Mouse (Mus musculus): ENCODE measurements at regions not wholly inside any gene's neighbourhood (a gene's known extent, or its start where the extent isn't known, plus 50 kb on each side); places are given as distances from the start of the nearest gene placed in this dataset.

- DNase-seq: no peak
Observed at GRCm38 (mm10) chrX:163812431-163812830, 51.3 kb upstream of the Rnf138rt1 start.

GRCm38 (mm10) chrX:163814806-163815205 is 53.7 kb upstream of the Rnf138rt1 start:
- DNase-seq: no peak

GRCm38 (mm10) chrX:163822298-163822697 is 61.2 kb upstream of the Rnf138rt1 start:
- no peak for DNase-seq

GRCm38 (mm10) chrX:163827461-163827860 is 66.3 kb upstream of the Rnf138rt1 start:
- peak; percentile 11 for DNase-seq

- DNase-seq: no peak
Observed at GRCm38 (mm10) chrX:163845408-163845807, 63.4 kb upstream of the Ap1s2 start.

GRCm38 (mm10) chrX:163846890-163847289 is 61.9 kb upstream of the Ap1s2 start:
- no peak for DNase-seq

- no peak for DNase-seq
Observed at GRCm38 (mm10) chrX:163847651-163848050, 61.2 kb upstream of the Ap1s2 start.

- no peak for DNase-seq
Observed at GRCm38 (mm10) chrX:163848510-163849199, 60.2 kb upstream of the Ap1s2 start.

GRCm38 (mm10) chrX:163850915-163851599 is 57.8 kb upstream of the Ap1s2 start:
- no peak for DNase-seq

GRCm38 (mm10) chrX:163858494-163858893 is 50.3 kb upstream of the Ap1s2 start:
- DNase-seq: no peak

Data from thymus, postnatal 25 days (tissue).